Mouse (Mus musculus) T-helper 17 cell (primary cell): ENCODE data around the gene Cfi.

Source experiments
- in situ Hi-C, 2 experiments: fragments of 300-600 bp; cut with MboI, MseI; formaldehyde crosslinking; loops; 1 replicate in 1 of 2; 2 replicates in 1 of 2; pipeline ENCODE4 v1.15.1; 2025; ENCODE audit warnings: high pct_unique_total_duplicates in 2 of 2

The Cfi gene

DNA sequence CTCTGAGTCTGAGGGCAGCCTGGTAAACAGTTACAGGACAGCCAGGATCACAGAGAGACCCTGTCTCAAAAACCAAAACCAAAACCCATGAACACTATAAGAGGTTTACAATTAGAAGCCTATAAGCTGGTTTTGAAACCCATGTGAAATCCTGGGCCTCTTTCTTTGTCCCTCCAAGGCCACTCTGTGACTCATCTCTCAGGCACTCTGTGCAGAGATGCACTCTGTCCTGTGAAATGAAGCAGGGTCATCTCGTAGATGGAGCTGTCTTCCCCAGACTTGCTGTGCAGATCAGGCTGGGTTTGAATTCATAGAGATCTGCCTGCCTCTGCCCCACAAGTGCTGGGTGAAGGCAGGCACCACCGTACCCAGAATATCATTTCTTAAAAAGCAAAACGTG is 81.7 kb downstream of the Cfi start:
- in situ Hi-C loops = loop anchor here (5.0 kb wide), 1 partner anchor 165 kb away; no protein-coding TSS in a partner anchor

GRCm38 (mm10) chr3:129918434-129918833 is 82.8 kb downstream of the Cfi start:
- in situ Hi-C loops = loop anchor here (5.0 kb wide), 1 partner anchor 164 kb away; no protein-coding TSS in a partner anchor

- in situ Hi-C loops = no loop called here
Measured at GRCm38 (mm10) chr3:129923581-129923980, 87.9 kb downstream of the Cfi start.
